Mouse (Mus musculus): ENCODE data around the gene Prkag2. TPM values are rescaled to one million over a fixed set of nuclear protein-coding genes. Genes with fewer than 3 reads are reported as not detected.
"Not testable (repeated sequence)": the region's sequence is repeated elsewhere in the genome, so short reads cannot be mapped to it uniquely, and the experiment has no call there.

Gene Prkag2
- total and polyA plus RNA-seq, 3 experiments, result 10.0 to 48.0 (median 36.0) TPM

DNA sequence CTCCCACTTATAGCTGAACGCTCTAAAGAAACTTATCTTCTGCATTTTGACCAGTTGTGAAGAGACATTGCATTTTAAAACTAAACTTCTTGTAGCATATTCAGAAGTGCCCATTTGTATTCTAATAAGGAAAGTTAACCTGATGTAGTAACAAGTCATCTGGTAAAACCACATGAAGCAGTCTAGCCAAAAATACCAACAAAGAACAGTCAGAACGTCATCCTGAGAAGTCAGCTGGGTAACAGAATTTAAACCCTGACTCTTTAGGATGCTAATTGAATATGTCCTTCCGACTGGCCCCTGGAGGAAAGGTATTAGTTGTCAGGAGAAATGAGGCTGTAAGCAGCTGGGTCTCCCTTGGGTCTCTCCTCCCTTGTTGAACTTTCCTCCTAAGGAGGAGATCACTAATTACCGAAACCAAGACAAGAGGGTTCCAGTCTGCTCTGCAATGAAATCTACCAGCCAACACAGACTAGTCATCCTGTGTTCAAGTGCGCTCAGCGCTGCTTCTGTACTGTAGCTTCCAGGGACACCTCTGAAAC lies 276.5 kb downstream of the Prkag2 start:
- DNase-seq, result no peak

GRCm38 (mm10) chr5:24822781-24823180 lies 277.7 kb downstream of the Prkag2 start:
- DNase-seq, result no peak

- not testable (repeated sequence) for DNase-seq
These were observed 278.2 kb downstream of the Prkag2 start for GRCm38 (mm10) chr5:24822231-24822630.

DNA sequence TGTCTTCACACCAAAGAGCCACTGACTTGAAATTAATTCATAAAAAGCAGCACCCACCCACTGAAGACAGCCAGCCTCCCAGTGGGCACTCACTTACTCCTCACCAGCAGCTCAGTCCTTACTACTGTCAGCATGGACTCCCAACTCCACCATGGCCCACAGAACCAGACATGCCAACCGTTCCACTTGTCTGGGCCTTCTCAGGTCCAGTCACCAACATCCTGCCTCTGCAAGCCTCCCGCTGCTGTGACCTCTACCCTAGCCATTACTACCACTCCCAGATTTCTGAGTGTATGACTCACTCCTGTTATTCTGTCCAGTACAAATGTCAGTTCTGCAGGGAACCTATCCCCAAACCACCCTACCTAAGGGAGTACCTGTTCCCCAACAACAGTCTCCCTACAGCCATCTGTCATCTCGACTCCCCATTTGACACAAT lies 279.0 kb downstream of the Prkag2 start:
- peak; percentile 68 for DNase-seq

- peak; percentile 30 for DNase-seq
These were observed 279.8 kb downstream of the Prkag2 start for GRCm38 (mm10) chr5:24820627-24821026.

GRCm38 (mm10) chr5:24817191-24817590 lies 283.3 kb downstream of the Prkag2 start:
- DNase-seq, result no peak

- peak; percentile 48 for DNase-seq
These were observed 286.5 kb downstream of the Prkag2 start for GRCm38 (mm10) chr5:24813946-24814345.

DNA sequence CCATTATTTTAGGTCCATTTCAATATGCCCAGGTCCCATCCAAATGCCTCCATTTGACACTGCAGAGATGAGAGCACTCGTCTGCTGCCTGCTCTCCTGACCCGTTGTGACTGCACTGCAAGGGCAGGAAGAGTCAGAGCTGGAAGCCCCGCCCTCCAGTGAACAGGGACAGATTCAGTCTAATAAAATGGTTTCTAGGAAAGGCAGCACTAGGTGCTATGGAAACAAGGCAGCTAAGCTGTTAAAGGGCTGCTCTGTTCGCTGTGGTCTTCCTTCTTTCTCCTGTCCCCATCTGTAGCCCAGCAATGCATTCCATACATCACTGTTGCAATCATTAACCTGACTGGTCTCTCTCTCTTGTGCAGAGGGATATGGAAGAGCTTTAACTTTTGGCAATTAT lies 287.4 kb downstream of the Prkag2 start:
- DNase-seq, result peak; percentile 76

Other genes with a start within 250 kb of the Prkag2 start
- gene Galntl5, start 80.8 kb upstream of the Prkag2 start, total RNA-seq (2021), result not detected
- gene Galntl5, start 80.8 kb upstream of the Prkag2 start, polyA plus RNA-seq (2012; rRNA removed), result not detected in 2 replicates
- gene Galnt11, start 121.3 kb upstream of the Prkag2 start, total RNA-seq (2021), result 10 to 100 TPM; 32.6 to 47.8 TPM
- 11.0 and 12.3 TPM in 2 replicates for gene Galnt11, start 121.3 kb upstream of the Prkag2 start, polyA plus RNA-seq (2012; rRNA removed)
- gene E130116L18Rik, start 122.5 kb upstream of the Prkag2 start, total RNA-seq (2021), result not detected
- 2.1 TPM in 1 of 2 replicates, not detected in the other for gene E130116L18Rik, start 122.5 kb upstream of the Prkag2 start, polyA plus RNA-seq (2012; rRNA removed)

All from adrenal gland, adult 2 months (tissue).